Mouse (Mus musculus) MEL (cell line): Measurements from ENCODE around the gene Fgfrl1. TPM values are rescaled to one million over a fixed set of nuclear protein-coding genes. Genes with fewer than 3 reads are reported as not detected.

ENCODE experiments used
- DNase-seq: peaks from one replicate; pipeline ENCODE4 v3.0.0; 2011; ENCODE audit warnings: low read depth, low spot score
- H3K27ac ChIP-seq: 2 replicates; pipeline ENCODE4 v1.5.1; 2012; ENCODE audit warnings: low read depth, mild to moderate bottlenecking, control low read depth, low read length, moderate library complexity; ENCODE audit not compliant: control insufficient read depth
- H3K27me3 ChIP-seq, 2 experiments: fragments of 150-350 bp in 1 of 2; sonication (generic) in 1 of 2; 2 replicates each; pipeline ENCODE4 v1.6.1; 2012; ENCODE audit warnings: low read length in 2 of 2, mild to moderate bottlenecking in 2 of 2, improper control_type of control experiment in 1 of 2, moderate library complexity in 1 of 2; ENCODE audit not compliant: insufficient read depth in 2 of 2, control insufficient read depth in 1 of 2
- H3K36me3 ChIP-seq, 2 experiments: 2 replicates each; pipeline ENCODE4 v1.6.1; 2012 to 2014; ENCODE audit warnings: low read length in 2 of 2, improper control_type of control experiment in 1 of 2, inconsistent platforms in 1 of 2, mild to moderate bottlenecking in 1 of 2; ENCODE audit not compliant: insufficient read depth in 2 of 2, control insufficient read depth in 1 of 2
- H3K4me1 ChIP-seq, 2 experiments: fragments of 150-350 bp in 1 of 2; sonication (generic) in 1 of 2; 2 replicates each; pipeline ENCODE4 v1.6.1; 2012; ENCODE audit warnings: low read length in 2 of 2, improper control_type of control experiment in 1 of 2, mild to moderate bottlenecking in 1 of 2; ENCODE audit not compliant: insufficient read depth in 2 of 2, control insufficient read depth in 1 of 2
- H3K4me3 ChIP-seq, 2 experiments: fragments of 150-350 bp in 1 of 2; sonication (generic) in 1 of 2; 2 replicates each; pipeline ENCODE4 v1.5.1; 2012; ENCODE audit warnings: low read depth in 2 of 2, low read length in 2 of 2, mild to moderate bottlenecking in 2 of 2, moderate library complexity in 2 of 2, control low read depth in 1 of 2, improper control_type of control experiment in 1 of 2; ENCODE audit not compliant: control insufficient read depth in 1 of 2, insufficient read depth in 1 of 2
- H3K79me2 ChIP-seq: 2 replicates; pipeline ENCODE4 v1.6.1; 2012; ENCODE audit warnings: mild to moderate bottlenecking, low read length, moderate library complexity; ENCODE audit not compliant: control insufficient read depth, poor library complexity, insufficient read depth
- H3K9ac ChIP-seq: 2 replicates; pipeline ENCODE4 v1.6.1; 2012; ENCODE audit warnings: low read depth, mild to moderate bottlenecking, control low read depth, low read length, moderate library complexity; ENCODE audit not compliant: control insufficient read depth, poor library complexity, severe bottlenecking
- H3K9me3 ChIP-seq: fragments of 150-350 bp; sonication (generic); replicated peaks from 2 replicates; pipeline ENCODE4 v1.6.1; 2012; ENCODE audit warnings: mild to moderate bottlenecking, low read length, improper control_type of control experiment, moderate library complexity; ENCODE audit not compliant: insufficient read depth
- BHLHE40 ChIP-seq: IDR thresholded peaks from 2 replicates; pipeline ENCODE4 v1.6.1; 2012; ENCODE audit warnings: low read depth, mild to moderate bottlenecking, inconsistent platforms, low read length, improper control_type of control experiment, borderline replicate concordance
- CHD1 ChIP-seq: IDR thresholded peaks from 2 replicates; pipeline ENCODE4 v1.6.1; 2012; ENCODE audit warnings: low read depth, mild to moderate bottlenecking, inconsistent platforms, low read length, improper control_type of control experiment
- ELF1 ChIP-seq: IDR thresholded peaks from 2 replicates; pipeline ENCODE4 v1.6.1; 2014; ENCODE audit warnings: low read depth, mild to moderate bottlenecking, inconsistent platforms, low read length, improper control_type of control experiment, moderate library complexity
- ETS1 ChIP-seq: IDR thresholded peaks from 2 replicates; pipeline ENCODE4 v1.6.1; 2012; ENCODE audit warnings: low read depth, mild to moderate bottlenecking, inconsistent platforms, low read length, improper control_type of control experiment, moderate library complexity
- GABPA ChIP-seq: IDR thresholded peaks from 2 replicates; pipeline ENCODE4 v1.6.1; 2012; ENCODE audit warnings: low read depth, mild to moderate bottlenecking, inconsistent platforms, low read length, improper control_type of control experiment, moderate library complexity
- GATA1 ChIP-seq: IDR thresholded peaks from 2 replicates; pipeline ENCODE4 v1.6.1; 2011; ENCODE audit warnings: low read depth, low read length, improper control_type of control experiment
- JUND ChIP-seq: IDR thresholded peaks from 2 replicates; pipeline ENCODE4 v1.6.1; 2011; ENCODE audit warnings: low read depth, mild to moderate bottlenecking, improper control_type of control experiment, low read length
- KAT2A ChIP-seq: conservative IDR thresholded peaks from 2 replicates; pipeline ENCODE4 v1.6.1; 2012; ENCODE audit warnings: low read depth, low read length, improper control_type of control experiment, inconsistent platforms
- MAX ChIP-seq: IDR thresholded peaks from 2 replicates; pipeline ENCODE4 v1.6.1; 2011; ENCODE audit warnings: low read length, improper control_type of control experiment
- MAZ ChIP-seq: IDR thresholded peaks from 2 replicates; pipeline ENCODE4 v1.6.1; 2012; ENCODE audit warnings: low read depth, mild to moderate bottlenecking, inconsistent platforms, low read length, improper control_type of control experiment
- MXI1 ChIP-seq: IDR thresholded peaks from 2 replicates; pipeline ENCODE4 v1.6.1; 2011; ENCODE audit warnings: mild to moderate bottlenecking, low read depth, low read length, improper control_type of control experiment
- MYB ChIP-seq: IDR thresholded peaks from 2 replicates; pipeline ENCODE4 v1.6.1; 2011; ENCODE audit warnings: mild to moderate bottlenecking, low read depth, low read length, improper control_type of control experiment
- POLR2AphosphoS2 ChIP-seq: IDR thresholded peaks from 2 replicates; pipeline ENCODE4 v1.6.1; 2011; ENCODE audit warnings: low read length, improper control_type of control experiment
- POLR2AphosphoS5 ChIP-seq: IDR thresholded peaks from 2 replicates; pipeline ENCODE4 v1.6.1; 2012; ENCODE audit warnings: low read depth, borderline replicate concordance, mild to moderate bottlenecking, inconsistent platforms, low read length, moderate library complexity, mixed read lengths
- RAD21 ChIP-seq: IDR thresholded peaks from 2 replicates; pipeline ENCODE4 v1.6.1; 2011; ENCODE audit warnings: mild to moderate bottlenecking, low read depth, low read length, improper control_type of control experiment
- SIN3A ChIP-seq: IDR thresholded peaks from 2 replicates; pipeline ENCODE4 v1.6.1; 2012; ENCODE audit warnings: low read length, improper control_type of control experiment, inconsistent platforms
- TCF12 ChIP-seq: IDR thresholded peaks from 2 replicates; pipeline ENCODE4 v1.6.1; 2014; ENCODE audit warnings: low read depth, mild to moderate bottlenecking, inconsistent platforms, low read length, improper control_type of control experiment, moderate library complexity
- USF1 ChIP-seq: IDR thresholded peaks from 2 replicates; pipeline ENCODE4 v1.6.1; 2014; ENCODE audit warnings: low read depth, mild to moderate bottlenecking, inconsistent platforms, low read length, improper control_type of control experiment, moderate library complexity
- ZC3H11A ChIP-seq: IDR thresholded peaks from 2 replicates; pipeline ENCODE4 v1.6.1; 2012; ENCODE audit warnings: low read depth, mild to moderate bottlenecking, inconsistent platforms, low read length, improper control_type of control experiment
- ZMIZ1 ChIP-seq: IDR thresholded peaks from 2 replicates; pipeline ENCODE4 v1.6.1; 2012; ENCODE audit warnings: low read depth, mild to moderate bottlenecking, inconsistent platforms, low read length, improper control_type of control experiment, moderate library complexity
- ZNF384 ChIP-seq: IDR thresholded peaks from 2 replicates; pipeline ENCODE4 v1.6.1; 2012; ENCODE audit warnings: low read depth, mild to moderate bottlenecking, inconsistent platforms, low read length, improper control_type of control experiment
- polyA plus RNA-seq, 2 experiments: library from polyadenylated mRNA; stranded (reverse) in 1 of 2; unstranded in 1 of 2; fragments of >175 nt in 1 of 2; fragments of >200 nt in 1 of 2; gene quantifications; 2 replicates each; pipeline versions ENCODE4 v1.2.1 to v1.2.4; 2012; ENCODE audit warnings: low replicate concordance in 2 of 2, low read depth in 1 of 2; ENCODE audit not compliant: insufficient read length in 2 of 2, insufficient read depth in 1 of 2, missing spikeins in 1 of 2
- total RNA-seq: library from RNA; depleted of rRNA; stranded (reverse); fragments of 300-350 nt; gene quantifications from 2 replicates; pipeline ENCODE4 v1.2.3, GENCODE M21; 2012

Gene Fgfrl1
- total and polyA plus RNA-seq, 3 experiments = 16.0 to 27.3 TPM; not detected in 1

- TF ChIP-seq MXI1 = 0 out of 2 replicates have a peak, but pooled peaks have one; percentile 16
- TF ChIP-seq POLR2AphosphoS2 = no peak
- TF ChIP-seq MYB = no peak
- no peak for TF ChIP-seq ZMIZ1
- TF ChIP-seq BHLHE40 = no peak; the same call in 1 of the 2 replicates
- TF ChIP-seq CHD1 = no peak
- TF ChIP-seq ZNF384 = peak; percentile 39
- TF ChIP-seq TCF12 = peak; percentile 45; the same call in 1 of the 2 replicates
- TF ChIP-seq MAX = no peak
Observed at GRCm38 (mm10) chr5:108677605-108678295, 14.4 kb upstream of the Fgfrl1 start (continued).

- Histone ChIP-seq H3K9me3 (no peaks in the 10 kb centered on the region), H3K27ac (peak overlapping the region; percentile 96)
- no peak for TF ChIP-seq RAD21
- TF ChIP-seq TCF12 = no peak
- TF ChIP-seq JUND = no peak
- no peak for TF ChIP-seq MAX
- TF ChIP-seq POLR2AphosphoS5 = no peak
- no peak for TF ChIP-seq MAZ
- no peak for TF ChIP-seq ZMIZ1
- TF ChIP-seq SIN3A = no peak
- TF ChIP-seq ZC3H11A = no peak
- TF ChIP-seq ETS1 = no peak
- no peak for TF ChIP-seq ELF1
- TF ChIP-seq GABPA = no peak
- no peak for TF ChIP-seq GATA1
- TF ChIP-seq KAT2A = no peak
- TF ChIP-seq USF1 = no peak
- TF ChIP-seq CHD1 = no peak
- TF ChIP-seq POLR2AphosphoS2 = no peak
- TF ChIP-seq, all 39 proteins: peak for 0
- Histone ChIP-seq H3K9ac (peak overlapping the region; percentile 36), H3K4me1 (peaks cover 11 to 52% of the 10 kb centered on the region in 2 experiments; a peak in 3 of 4 replicates), H3K36me3 (peaks cover 1 to 36% of the 10 kb centered on the region in 2 experiments; a peak in 3 of 4 replicates), H3K4me3 (no peak overlapping the region; a peak in 1 of 4 replicates), H3K79me2 (peaks cover 27% of the 10 kb centered on the region), H3K27me3 (no peaks in the 10 kb centered on the region)
- peak; percentile 40 for DNase-seq
Observed at GRCm38 (mm10) chr5:108678296-108678854, 13.8 kb upstream of the Fgfrl1 start.
